Mouse (Mus musculus): Measurements from ENCODE around the gene Chn2. TPM values are rescaled to one million over a fixed set of nuclear protein-coding genes. Genes with fewer than 3 reads are reported as not detected.

Gene Chn2
- polyA plus RNA-seq, 1 experiment from 2014 or later = 10.6 TPM

DNA sequence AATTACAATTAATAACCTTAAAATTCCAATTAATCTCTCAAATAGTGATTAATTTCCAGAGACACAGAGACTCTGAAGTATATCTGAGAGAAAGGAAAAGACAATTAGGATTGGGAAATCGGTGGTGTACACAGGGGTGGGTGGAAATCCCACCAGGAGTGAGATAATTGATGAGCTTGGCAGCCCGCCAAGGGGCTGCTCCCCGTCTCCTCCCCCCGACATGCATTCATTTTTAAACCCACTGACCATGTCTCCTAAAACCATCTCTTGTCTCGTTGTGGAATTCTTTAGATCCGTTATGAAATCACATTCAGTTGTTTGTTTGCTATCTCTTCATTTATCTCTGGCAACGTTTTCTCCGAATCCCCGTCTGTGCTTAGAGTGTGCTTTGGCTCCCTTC is 22.0 kb downstream of the Chn2 start:
- no peaks in the 10 kb centered on the region for H3K36me3 ChIP-seq (replicated peaks)
- no peaks in the 10 kb centered on the region for H3K27me3 ChIP-seq (ENCODE audit: poor library complexity, severe bottlenecking)
- DNase-seq (ENCODE audit: extremely low spot score, low spot score) = no peak
- H3K27ac ChIP-seq = no peak overlapping the region
- H3K4me1 ChIP-seq = peaks cover 36% of the 10 kb centered on the region
- H3K9me3 ChIP-seq = 0 out of 2 replicates have a peak, but pooled peaks cover 3% of the 10 kb centered on the region
- H3K4me3 ChIP-seq = no peak overlapping the region
- 83% methylated on average over 9 of the region's 9 CpGs for WGBS

DNA sequence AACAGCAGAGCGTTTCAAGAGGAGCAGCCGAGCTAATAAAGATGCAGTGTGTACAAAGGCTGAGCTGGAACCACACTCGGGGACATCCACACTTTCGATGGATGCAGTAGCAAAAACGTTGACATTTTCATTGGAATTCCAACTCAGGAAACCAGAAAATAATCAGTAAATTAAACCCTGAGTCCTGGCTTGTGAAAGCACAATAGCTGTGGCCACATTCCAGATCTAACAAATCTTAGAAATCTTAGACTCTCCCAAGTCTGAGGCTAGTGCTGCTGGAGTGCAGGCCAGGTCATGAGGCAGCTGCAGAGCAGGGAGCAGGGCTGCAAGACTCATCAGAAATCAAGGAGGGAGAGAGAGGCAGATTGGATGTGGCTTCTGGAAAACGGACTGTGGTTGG is 24.5 kb downstream of the Chn2 start:
- 85% methylated on average over 6 of the region's 6 CpGs for WGBS

DNA sequence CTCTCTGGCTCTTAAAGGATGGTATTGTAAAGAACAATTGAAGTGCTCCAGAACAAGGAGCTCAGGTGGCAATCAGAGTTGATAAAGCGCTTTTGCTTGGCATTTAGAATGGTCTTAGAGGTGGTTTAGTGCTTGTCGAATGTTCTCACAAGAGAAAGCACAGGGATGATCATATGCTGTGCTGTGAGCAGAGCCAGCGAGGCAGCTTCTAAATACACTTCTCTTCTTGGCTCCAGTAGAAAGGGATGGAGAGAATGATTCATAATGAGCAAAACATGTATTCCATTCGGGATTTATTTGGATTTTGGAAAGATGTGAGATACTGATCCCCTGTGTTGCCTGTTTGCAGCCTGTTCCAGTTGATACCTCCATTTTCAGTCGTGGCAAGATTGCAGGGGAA is 28.0 kb downstream of the Chn2 start:
- 79% methylated on average over 5 of the region's 5 CpGs for WGBS
- H3K27ac ChIP-seq = no peak overlapping the region
- DNase-seq (ENCODE audit: extremely low spot score, low spot score) = no peak

More for the DNA sequence above, 24.5 kb downstream of the Chn2 start:
- H3K27me3 ChIP-seq (ENCODE audit: poor library complexity, severe bottlenecking) = no peaks in the 10 kb centered on the region
- no peak for DNase-seq (ENCODE audit: extremely low spot score, low spot score)
- no peak overlapping the region for H3K4me3 ChIP-seq
- H3K9me3 ChIP-seq = 0 out of 2 replicates have a peak, but pooled peaks cover 3% of the 10 kb centered on the region
- H3K27ac ChIP-seq = no peak overlapping the region
- H3K4me1 ChIP-seq = peaks cover 30% of the 10 kb centered on the region
- no peaks in the 10 kb centered on the region for H3K36me3 ChIP-seq (replicated peaks)

DNA sequence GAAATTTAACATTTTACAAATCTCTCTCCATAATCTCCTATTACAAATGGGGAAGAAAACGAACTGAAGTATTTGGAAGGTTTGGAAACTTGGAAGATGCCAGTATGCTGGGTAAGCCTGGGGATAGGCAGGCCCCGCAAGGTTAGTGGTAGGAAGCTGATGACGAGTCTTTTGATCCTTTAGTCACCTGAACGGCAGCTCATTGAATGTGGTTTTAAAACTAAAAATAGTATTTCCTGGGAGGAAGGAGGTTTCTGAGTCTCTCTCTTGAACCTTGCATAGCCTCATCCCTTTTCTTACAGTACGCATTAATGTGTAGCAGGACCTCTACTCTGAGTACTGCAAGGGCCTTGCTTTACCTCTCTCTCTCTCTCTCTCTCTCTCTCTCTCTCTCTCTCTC is 29.5 kb downstream of the Chn2 start:
- DNase-seq (ENCODE audit: extremely low spot score, low spot score) = no peak
- Histone ChIP-seq H3K4me1 (peaks cover 16% of the 10 kb centered on the region), H3K27ac (no peak overlapping the region), H3K9me3 (0 out of 2 replicates have a peak, but pooled peaks cover 3% of the 10 kb centered on the region), H3K36me3 (replicated peaks) (no peaks in the 10 kb centered on the region), H3K27me3 (ENCODE audit: poor library complexity, severe bottlenecking) (no peaks in the 10 kb centered on the region), H3K4me3 (no peak overlapping the region)
- WGBS = 80% methylated on average over 5 of the region's 5 CpGs

More for the DNA sequence above, 28.0 kb downstream of the Chn2 start:
- Histone ChIP-seq H3K36me3 (replicated peaks) (no peaks in the 10 kb centered on the region), H3K27me3 (ENCODE audit: poor library complexity, severe bottlenecking) (no peaks in the 10 kb centered on the region), H3K4me3 (no peak overlapping the region), H3K4me1 (peaks cover 23% of the 10 kb centered on the region), H3K9me3 (0 out of 2 replicates have a peak, but pooled peaks cover 3% of the 10 kb centered on the region)

DNA sequence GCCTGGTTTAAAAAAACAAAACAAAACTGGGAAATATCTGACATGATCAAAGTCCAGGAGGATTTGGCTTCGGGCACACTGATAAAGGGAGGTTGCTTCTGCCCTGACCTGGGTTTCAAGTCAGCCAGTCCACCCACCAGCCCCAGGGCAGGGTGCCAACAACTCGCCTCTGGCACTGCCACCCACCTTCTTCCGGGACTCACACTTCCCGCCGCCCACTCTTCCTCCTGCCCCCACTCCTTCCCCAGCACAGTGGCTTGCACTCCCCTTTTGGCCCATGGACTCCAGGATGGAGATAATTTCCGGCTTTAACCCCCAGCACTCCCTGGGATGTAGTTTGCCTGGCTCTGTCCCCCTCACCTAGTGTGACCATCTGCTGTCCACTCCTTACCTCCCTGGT is 31.4 kb downstream of the Chn2 start:
- Histone ChIP-seq H3K27ac (no peak overlapping the region), H3K9me3 (no peaks in the 10 kb centered on the region)
- 69% methylated on average over 6 of the region's 6 CpGs for WGBS

DNA sequence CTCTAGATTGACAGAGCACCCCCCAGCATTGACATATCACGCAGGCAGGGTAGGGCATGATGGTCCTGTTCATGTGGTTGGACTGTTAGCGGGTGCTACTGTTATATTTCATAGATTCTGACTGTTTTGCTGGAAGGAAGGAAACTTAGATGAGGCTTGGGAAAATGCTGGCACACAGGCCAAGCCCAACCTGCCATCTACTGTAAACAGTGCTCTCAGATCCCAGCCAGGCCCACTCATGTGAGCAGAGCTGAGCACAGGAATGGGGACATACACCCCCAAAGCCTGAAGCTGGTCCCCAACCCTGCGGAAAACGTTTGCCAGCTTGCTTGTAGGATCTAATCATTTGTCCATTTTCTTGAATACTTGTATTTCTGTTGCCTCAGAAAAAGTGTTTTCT is 32.1 kb downstream of the Chn2 start:
- H3K27ac ChIP-seq = no peak overlapping the region
- H3K4me1 ChIP-seq = peaks cover 30% of the 10 kb centered on the region
- WGBS = 93% methylated on average over 4 of the region's 4 CpGs
- H3K4me3 ChIP-seq = no peak overlapping the region
- no peak for DNase-seq (ENCODE audit: extremely low spot score, low spot score)
- H3K27me3 ChIP-seq (ENCODE audit: poor library complexity, severe bottlenecking) = no peaks in the 10 kb centered on the region
- no peaks in the 10 kb centered on the region for H3K36me3 ChIP-seq (replicated peaks)
- H3K9me3 ChIP-seq = no peaks in the 10 kb centered on the region

More for the DNA sequence above, 31.4 kb downstream of the Chn2 start:
- no peak overlapping the region for H3K4me3 ChIP-seq
- no peak for DNase-seq (ENCODE audit: extremely low spot score, low spot score)
- no peaks in the 10 kb centered on the region for H3K36me3 ChIP-seq (replicated peaks)
- H3K27me3 ChIP-seq (ENCODE audit: poor library complexity, severe bottlenecking) = no peaks in the 10 kb centered on the region
- peaks cover 30% of the 10 kb centered on the region for H3K4me1 ChIP-seq

DNA sequence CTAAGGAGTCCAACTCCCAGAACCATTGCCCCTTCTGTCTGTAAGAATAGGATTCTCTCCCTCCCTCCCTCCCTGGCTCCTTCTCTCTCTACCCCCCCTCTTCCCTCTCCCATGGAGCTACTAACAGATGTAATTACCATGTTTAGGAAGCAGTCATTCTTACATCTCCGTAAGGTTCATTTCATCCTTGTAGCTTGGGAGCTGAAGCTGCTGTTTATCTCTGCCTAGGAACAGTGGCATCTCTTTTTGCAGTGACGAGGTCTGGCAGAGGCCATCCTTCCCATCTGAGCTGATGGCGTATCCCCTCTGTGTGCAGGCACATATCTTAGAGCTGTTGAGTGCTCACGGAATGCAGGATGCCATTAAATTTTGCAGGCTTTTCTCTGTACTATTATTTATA is 35.1 kb downstream of the Chn2 start:
- no peaks in the 10 kb centered on the region for H3K27me3 ChIP-seq (ENCODE audit: poor library complexity, severe bottlenecking)
- no peak overlapping the region for H3K27ac ChIP-seq
- H3K36me3 ChIP-seq (replicated peaks) = no peaks in the 10 kb centered on the region
- no peaks in the 10 kb centered on the region for H3K9me3 ChIP-seq
- DNase-seq (ENCODE audit: extremely low spot score, low spot score) = no peak
- peaks cover 26% of the 10 kb centered on the region for H3K4me1 ChIP-seq
- H3K4me3 ChIP-seq = no peak overlapping the region
- WGBS = 69% methylated on average over 4 of the region's 4 CpGs

DNA sequence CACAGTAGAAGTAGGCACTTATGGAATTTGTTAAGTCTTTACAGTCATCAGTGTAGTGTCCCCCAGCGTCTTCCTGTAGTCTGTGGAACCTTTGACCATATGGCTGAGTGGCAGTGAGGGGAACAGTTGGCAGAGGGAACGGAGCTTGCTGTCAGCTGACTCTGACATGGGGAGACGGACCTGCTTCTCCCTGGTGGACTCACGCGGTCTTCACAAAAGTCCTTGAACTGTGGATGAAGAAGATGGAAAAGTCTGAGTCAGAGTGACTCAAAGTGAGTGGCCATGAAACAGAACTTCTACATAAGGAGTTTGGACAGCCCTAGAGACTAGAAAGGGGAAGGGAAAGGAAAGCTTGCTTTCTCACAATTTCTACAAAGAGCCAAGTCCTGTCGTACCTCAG is 36.1 kb downstream of the Chn2 start:
- Histone ChIP-seq H3K36me3 (replicated peaks) (no peaks in the 10 kb centered on the region), H3K27ac (no peak overlapping the region), H3K4me3 (no peak overlapping the region), H3K4me1 (peaks cover 26% of the 10 kb centered on the region), H3K9me3 (no peaks in the 10 kb centered on the region), H3K27me3 (ENCODE audit: poor library complexity, severe bottlenecking) (no peaks in the 10 kb centered on the region)
- WGBS = 92% methylated on average over 6 of the region's 6 CpGs
- DNase-seq (ENCODE audit: extremely low spot score, low spot score) = no peak

DNA sequence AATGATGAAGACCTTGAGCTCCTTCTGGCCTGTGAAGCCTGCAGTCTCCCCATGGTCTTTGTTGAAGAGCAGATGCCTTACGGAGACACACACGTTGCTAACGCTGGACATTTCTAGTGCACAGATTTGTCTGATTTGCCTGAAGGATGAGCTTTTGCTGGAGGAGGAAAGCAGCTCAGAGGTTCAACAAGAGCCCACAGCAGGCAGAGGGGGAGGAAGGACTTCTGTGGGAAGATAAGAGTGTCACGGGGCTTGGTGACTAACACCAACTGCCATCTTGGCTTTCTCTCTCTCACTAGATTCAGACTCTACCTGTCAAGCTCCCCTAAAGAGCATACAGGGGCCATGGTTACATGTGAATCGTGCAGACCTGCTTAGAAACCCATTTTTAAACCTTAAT is 37.3 kb downstream of the Chn2 start:
- H3K4me3 ChIP-seq = no peak overlapping the region
- peaks cover 21% of the 10 kb centered on the region for H3K4me1 ChIP-seq
- no peak for DNase-seq (ENCODE audit: extremely low spot score, low spot score)
- H3K27me3 ChIP-seq (ENCODE audit: poor library complexity, severe bottlenecking) = no peaks in the 10 kb centered on the region
- H3K36me3 ChIP-seq (replicated peaks) = no peaks in the 10 kb centered on the region
- WGBS = 90% methylated on average over 5 of the region's 5 CpGs
- no peaks in the 10 kb centered on the region for H3K9me3 ChIP-seq
- no peak overlapping the region for H3K27ac ChIP-seq

DNA sequence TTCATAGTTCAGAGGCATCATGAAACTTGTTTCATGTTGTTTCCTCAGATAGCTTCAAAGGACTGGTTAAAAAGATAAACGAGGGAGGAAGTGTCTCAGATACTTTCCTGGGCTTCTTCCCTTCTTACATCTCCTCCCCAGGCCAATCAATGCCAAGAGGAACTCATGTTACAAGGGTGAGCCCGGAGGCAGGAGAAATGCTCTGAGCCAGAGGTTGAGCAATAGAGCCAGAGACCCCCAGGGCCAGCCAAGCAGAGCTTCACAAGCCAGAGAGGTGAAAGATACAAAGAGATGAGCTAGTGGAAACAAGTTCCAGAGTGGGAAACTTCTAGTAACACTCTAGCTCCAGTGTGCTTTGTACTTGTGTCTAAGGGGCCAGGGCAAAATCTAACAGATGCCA is 38.9 kb downstream of the Chn2 start:
- Histone ChIP-seq H3K36me3 (replicated peaks) (no peaks in the 10 kb centered on the region), H3K27me3 (ENCODE audit: poor library complexity, severe bottlenecking) (no peaks in the 10 kb centered on the region), H3K4me3 (no peak overlapping the region), H3K4me1 (peaks cover 21% of the 10 kb centered on the region), H3K9me3 (no peaks in the 10 kb centered on the region), H3K27ac (no peak overlapping the region)
- DNase-seq (ENCODE audit: extremely low spot score, low spot score) = no peak
- 75% methylated on average over 2 of the region's 2 CpGs for WGBS

DNA sequence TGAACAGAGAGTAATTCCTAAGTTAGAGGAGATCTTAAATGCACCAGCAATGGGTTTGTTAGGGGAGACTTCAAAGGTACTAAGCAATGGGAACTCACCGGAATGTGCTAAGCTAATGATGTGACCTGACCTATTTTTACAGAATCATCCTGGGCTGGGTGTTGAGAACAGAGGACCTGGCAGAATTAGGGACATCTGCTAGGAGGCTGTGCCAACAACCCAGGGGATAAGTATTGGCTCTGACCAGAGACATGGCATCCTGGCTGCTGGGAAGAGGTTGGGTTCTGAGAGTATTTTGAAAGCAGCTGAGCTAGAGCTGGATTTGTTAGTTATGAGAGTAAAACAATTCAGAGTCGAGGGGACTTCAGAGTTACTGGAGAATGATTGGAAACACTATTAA is 40.5 kb downstream of the Chn2 start:
- no peaks in the 10 kb centered on the region for H3K27me3 ChIP-seq (ENCODE audit: poor library complexity, severe bottlenecking)
- H3K9me3 ChIP-seq = no peaks in the 10 kb centered on the region
- H3K36me3 ChIP-seq (replicated peaks) = no peaks in the 10 kb centered on the region
- H3K4me3 ChIP-seq = no peak overlapping the region
- no peak for DNase-seq (ENCODE audit: extremely low spot score, low spot score)
- no peak overlapping the region for H3K27ac ChIP-seq
- 84% methylated on average over 2 of the region's 2 CpGs for WGBS
- peaks cover 17% of the 10 kb centered on the region for H3K4me1 ChIP-seq

DNA sequence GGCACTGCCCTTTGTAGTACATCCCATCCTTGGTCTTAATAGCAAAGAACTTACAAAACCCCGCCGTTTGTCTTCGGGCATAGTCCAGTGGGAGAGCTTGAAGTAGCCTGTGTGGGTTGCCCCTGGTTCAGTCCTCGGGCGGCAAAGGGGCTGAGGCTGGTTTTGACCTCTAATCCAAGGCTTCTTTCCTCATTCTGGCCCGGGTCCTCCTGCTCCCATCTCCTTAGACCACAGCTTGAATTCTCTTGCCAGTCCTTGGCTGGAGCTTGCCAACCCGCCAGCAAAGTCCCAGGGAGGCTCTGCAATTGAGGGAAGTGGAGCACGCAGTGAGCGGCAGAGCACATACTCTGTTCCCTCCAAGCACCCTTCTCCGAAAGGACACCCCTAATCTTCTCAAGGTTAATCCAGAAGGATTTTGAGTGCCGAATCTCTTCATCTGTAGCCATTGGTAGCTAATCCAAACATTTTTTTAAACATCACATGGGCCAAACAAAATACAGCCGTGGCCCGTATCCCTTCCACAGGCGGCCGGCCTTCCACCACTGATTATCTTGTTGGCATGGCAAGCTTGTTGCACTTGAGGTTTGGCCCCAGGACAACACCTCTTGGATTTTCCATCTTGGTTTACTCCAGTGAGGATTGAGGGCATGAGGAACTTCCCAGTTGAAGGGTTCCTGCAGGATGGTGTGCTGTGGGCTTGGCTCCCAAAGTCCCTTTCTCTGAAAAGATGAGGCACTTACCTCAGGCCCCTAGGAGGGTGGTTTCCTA is 41.3 kb downstream of the Chn2 start:
- no peak for DNase-seq (ENCODE audit: extremely low spot score, low spot score)
- H3K36me3 ChIP-seq (replicated peaks) = no peaks in the 10 kb centered on the region
- H3K9me3 ChIP-seq = no peaks in the 10 kb centered on the region
- no peak overlapping the region for H3K27ac ChIP-seq
- 91% methylated on average over 15 of the region's 15 CpGs for WGBS
- no peaks in the 10 kb centered on the region for H3K27me3 ChIP-seq (ENCODE audit: poor library complexity, severe bottlenecking)
- no peak overlapping the region for H3K4me3 ChIP-seq
- peaks cover 14% of the 10 kb centered on the region; the same call in 1 of the 2 replicates for H3K4me1 ChIP-seq

DNA sequence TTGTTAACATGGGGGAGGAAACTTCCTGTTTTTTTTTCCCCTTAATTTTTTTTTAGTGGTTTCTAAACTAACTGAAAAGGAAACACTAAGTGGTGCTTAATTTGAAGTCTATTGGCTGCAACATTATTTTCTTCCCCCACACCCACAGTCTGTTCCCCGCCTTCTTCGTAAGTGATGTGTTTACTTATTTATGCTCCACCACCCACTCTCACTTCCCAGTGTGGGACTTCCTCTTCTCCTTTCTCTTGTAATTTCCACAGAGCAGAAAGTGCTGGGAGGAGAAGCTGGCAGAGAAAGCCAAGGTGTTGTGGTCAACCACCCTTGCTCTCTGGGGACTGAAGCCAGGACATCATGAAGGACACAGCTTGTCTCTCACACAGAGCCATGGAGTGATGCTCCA is 43.2 kb downstream of the Chn2 start:
- Histone ChIP-seq H3K27me3 (ENCODE audit: poor library complexity, severe bottlenecking) (no peaks in the 10 kb centered on the region), H3K4me1 (peaks cover 20% of the 10 kb centered on the region), H3K9me3 (no peaks in the 10 kb centered on the region), H3K27ac (no peak overlapping the region), H3K4me3 (no peak overlapping the region), H3K36me3 (replicated peaks) (no peaks in the 10 kb centered on the region)
- DNase-seq (ENCODE audit: extremely low spot score, low spot score) = no peak
- WGBS = 96% methylated on average over 2 of the region's 2 CpGs
